29 mouse cellular contexts compared by ENCODE assay signal in the genomic region with DNA sequence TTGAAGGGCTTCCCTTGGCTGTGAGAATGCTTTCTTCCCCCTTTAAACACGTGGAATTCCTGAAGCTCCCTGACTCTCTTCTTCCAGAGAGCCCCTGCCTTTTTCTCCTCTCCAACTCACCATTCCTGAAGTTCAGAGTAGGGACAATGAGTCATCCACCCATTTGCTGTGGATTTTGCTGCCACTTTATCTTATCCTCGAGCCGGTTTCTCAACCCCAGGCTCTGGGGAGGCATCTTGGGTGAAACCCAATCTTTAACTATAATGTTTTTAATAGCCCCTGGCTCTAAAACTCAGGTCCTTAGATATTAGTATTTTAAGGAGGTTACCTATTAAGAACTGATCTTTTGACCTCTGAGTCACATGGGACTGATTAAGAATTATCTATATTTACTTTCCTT. TPM values are rescaled to one million over a fixed set of nuclear protein-coding genes. Genes with fewer than 3 reads are reported as not detected.
DNase-seq lines count a peak whose midpoint lies in the region; ATAC-seq and TF ChIP-seq lines count a peak whose summit lies in the region.
"Had no signal": no experiment of that assay in that cellular context is flagged by ENCODE, and none has a peak within 500 bp of the region (broad histone marks: within the 10 kb centered on the region; RNA-seq: fewer than 3 reads in every experiment).

No protein-coding gene starts in this region.

- no peak overlapping the region for H3K4me2 ChIP-seq in hindbrain, postnatal 0 days (ENCODE audit: low read depth, low read length)
- H3K4me2 ChIP-seq: heart, embryonic 11.5 days; hindbrain, embryonic 15.5 days; limb, embryonic 12.5 days; lung, embryonic 14.5 days; neural tube, embryonic 13.5 days had no signal

- TF ChIP-seq POLR2A in embryonic fibroblast, embryonic 13.5 days (IDR thresholded peaks at IDR 0.05; ENCODE audit: low read depth, low read length): no peak

- no peak for TF ChIP-seq CTCF in hindbrain, postnatal 0 days (IDR thresholded peaks at IDR 0.05; ENCODE audit: low read depth)
- no peak for TF ChIP-seq CTCF in embryonic fibroblast, embryonic 13.5 days (IDR thresholded peaks at IDR 0.05; ENCODE audit: borderline replicate concordance, insufficient read depth, low read length)

- WGBS in hindbrain, embryonic 10.5 days: 59% methylated on average over 3 of the region's 3 CpGs
- 55% methylated on average over 3 of the region's 3 CpGs for WGBS in hindbrain, postnatal 0 days

- no peak overlapping the region for H3K9ac ChIP-seq in hindbrain, postnatal 0 days (replicated peaks; ENCODE audit: low read length)
- H3K9ac ChIP-seq: forebrain, postnatal 0 days; hindbrain, embryonic 15.5 days; limb, embryonic 12.5 days; liver, embryonic 14.5 days; lung, embryonic 14.5 days; neural tube, embryonic 13.5 days had no signal

- no peak overlapping the region for H3K4me3 ChIP-seq in hindbrain, embryonic 10.5 days
- H3K4me3 ChIP-seq in hindbrain, postnatal 0 days (ENCODE audit: low read length): no peak overlapping the region
- H3K4me3 ChIP-seq in embryonic fibroblast, embryonic 13.5 days (ENCODE audit: insufficient read depth, low read length): no peak overlapping the region
- H3K4me3 ChIP-seq: hindbrain, embryonic 15.5 days; limb, embryonic 12.5 days; megakaryocyte, embryonic 14.5 days; neural tube, embryonic 13.5 days had no signal

- peak; percentile 10 for DNase-seq in adrenal gland, adult 2 months
- no peak for DNase-seq in adrenal gland, adult (ENCODE audit: inconsistent age in 2 of 2, low spot score in 1 of 2)
- no peak for DNase-seq in hindbrain, embryonic 10.5 days (ENCODE audit: low spot score)
- no peak for DNase-seq in hindbrain, postnatal 0 days (ENCODE audit: low spot score)
- DNase-seq in 3T3-L1 (ENCODE audit: low read depth, low spot score): peak; percentile 75
- no peak for DNase-seq in cerebellum, postnatal 10 days
- no peak for DNase-seq in cerebellum, postnatal 25 days
- DNase-seq: cerebellum, adult 11 months; cerebellum, adult 9-11 months; forebrain, postnatal 0 days; heart, postnatal 4 days; kidney, postnatal 25 days; layer of hippocampus, postnatal 36 days; lung, embryonic 14.5 days; midbrain, embryonic 14.5 days; thymus, adult 2 months; thymus, postnatal 4 days had no signal

- no peaks in the 10 kb centered on the region for H3K27me3 ChIP-seq in hindbrain, embryonic 10.5 days (ENCODE audit: insufficient read depth, poor library complexity, severe bottlenecking)
- no peaks in the 10 kb centered on the region for H3K27me3 ChIP-seq in hindbrain, postnatal 0 days (ENCODE audit: insufficient read depth, low read length)
- H3K27me3 ChIP-seq: hindbrain, embryonic 15.5 days; limb, embryonic 12.5 days; megakaryocyte, embryonic 14.5 days; neural tube, embryonic 13.5 days had no signal

- H3K36me3 ChIP-seq in hindbrain, embryonic 10.5 days: peaks cover 32% of the 10 kb centered on the region
- H3K36me3 ChIP-seq in hindbrain, postnatal 0 days (ENCODE audit: insufficient read depth, low read length): no peaks in the 10 kb centered on the region
- H3K36me3 ChIP-seq: hindbrain, embryonic 15.5 days; neural tube, embryonic 13.5 days had no signal

- H3K9me3 ChIP-seq in hindbrain, embryonic 10.5 days: no peaks in the 10 kb centered on the region
- no peaks in the 10 kb centered on the region for H3K9me3 ChIP-seq in hindbrain, postnatal 0 days (ENCODE audit: low read length)
- H3K9me3 ChIP-seq: hindbrain, embryonic 15.5 days; limb, embryonic 12.5 days; megakaryocyte, embryonic 14.5 days; neural tube, embryonic 13.5 days had no signal

- H3K27ac ChIP-seq in hindbrain, embryonic 10.5 days: peak overlapping the region; percentile 29; the same call in 1 of the 2 replicates
- H3K27ac ChIP-seq in hindbrain, postnatal 0 days: no peak overlapping the region
- 0 out of 2 replicates have a peak overlapping the region, but pooled peaks have one; percentile 5 for H3K27ac ChIP-seq in embryonic fibroblast, embryonic 13.5 days (ENCODE audit: insufficient read depth, low read length)
- H3K27ac ChIP-seq: hindbrain, embryonic 15.5 days; limb, embryonic 12.5 days; liver, embryonic 14.5 days; neural tube, embryonic 13.5 days had no signal

- peaks cover 15% of the 10 kb centered on the region; the same call in 1 of the 2 replicates for H3K4me1 ChIP-seq in hindbrain, embryonic 10.5 days (replicated peaks)
- no peaks in the 10 kb centered on the region for H3K4me1 ChIP-seq in hindbrain, postnatal 0 days (ENCODE audit: insufficient read depth, low read length)
- H3K4me1 ChIP-seq in embryonic fibroblast, embryonic 13.5 days (ENCODE audit: control insufficient read depth, insufficient read depth, low read length): peaks cover 2% of the 10 kb centered on the region; the same call in 1 of the 2 replicates
- H3K4me1 ChIP-seq: hindbrain, embryonic 15.5 days had no signal

- ATAC-seq in hindbrain, postnatal 0 days: no peak
- ATAC-seq: forebrain, postnatal 0 days; intestine, postnatal 0 days had no signal

RNA-seq across cellular contexts. Expression of a gene that starts 13.7 kb away (rescaled TPM):
- under 1 TPM; 0.79 to 0.92 TPM for total RNA-seq in adrenal gland, adult 2 months (2021)
- 0.07 and 0.16 TPM in 2 replicates for polyA plus RNA-seq in adrenal gland, adult 2 months (2012; rRNA removed)
- 4.3 and 5.7 TPM in 2 replicates for polyA plus RNA-seq in hindbrain, embryonic 10.5 days (2016; fragmentation: Nextera tagmentation; extraction: Ambion mirVana)
- total RNA-seq in hindbrain, postnatal 0 days (2014; rRNA removed): 0.11 TPM in 1 of 2 replicates, not detected in the other
- 0.98 and 1.4 TPM in 2 replicates for polyA plus RNA-seq in hindbrain, postnatal 0 days (2015; fragmentation: Nextera tagmentation; extraction: Ambion mirVana)
- 1.8 and 2.3 TPM in 2 replicates for polyA plus RNA-seq in embryonic fibroblast, embryonic 13.5 days (2011; ENCODE audit: insufficient read length, low read depth, missing spikeins)

RNA-seq across cellular contexts. Expression of a gene that starts 14.3 kb away (rescaled TPM):
- 10 to 100 TPM; 21.8 to 22.2 TPM for total RNA-seq in adrenal gland, adult 2 months (2021)
- polyA plus RNA-seq in adrenal gland, adult 2 months (2012; rRNA removed): 13.9 and 15.2 TPM in 2 replicates
- polyA plus RNA-seq in hindbrain, embryonic 10.5 days (2016; fragmentation: Nextera tagmentation; extraction: Ambion mirVana): 17.2 TPM in 2 replicates
- 62.8 and 69.3 TPM in 2 replicates for total RNA-seq in hindbrain, postnatal 0 days (2014; rRNA removed)
- polyA plus RNA-seq in hindbrain, postnatal 0 days (2015; fragmentation: Nextera tagmentation; extraction: Ambion mirVana): 23.3 and 24.5 TPM in 2 replicates
- polyA plus RNA-seq in embryonic fibroblast, embryonic 13.5 days (2011; ENCODE audit: insufficient read length, low read depth, missing spikeins): 52.8 and 66.6 TPM in 2 replicates

RNA-seq across cellular contexts. Expression of a gene that starts 57.6 kb away (rescaled TPM):
- not detected for total RNA-seq in adrenal gland, adult 2 months (2021)
- polyA plus RNA-seq in adrenal gland, adult 2 months (2012; rRNA removed): not detected in 2 replicates
- polyA plus RNA-seq in hindbrain, embryonic 10.5 days (2016; fragmentation: Nextera tagmentation; extraction: Ambion mirVana): not detected in 2 replicates
- not detected in 2 replicates for total RNA-seq in hindbrain, postnatal 0 days (2014; rRNA removed)
- polyA plus RNA-seq in hindbrain, postnatal 0 days (2015; fragmentation: Nextera tagmentation; extraction: Ambion mirVana): not detected in 2 replicates
- polyA plus RNA-seq in embryonic fibroblast, embryonic 13.5 days (2011; ENCODE audit: insufficient read length, low read depth, missing spikeins): not detected in 2 replicates
- total RNA-seq: adrenal gland, postnatal 4 days; forebrain, postnatal 0 days; gastrocnemius, postnatal 4 days; heart, postnatal 4 days had no signal
- polyA plus RNA-seq: forebrain, postnatal 0 days; heart, embryonic 11.5 days; hindbrain, embryonic 15.5 days; intestine, postnatal 0 days; kidney, embryonic 14.5 days; limb, embryonic 12.5 days; liver, embryonic 14.5 days; lung, embryonic 14.5 days; midbrain, embryonic 14.5 days; neural tube, embryonic 13.5 days; spleen, adult 2 months; thymus, adult 2 months had no signal

Comparison
In these comparisons a context has a peak if more than half of its experiments do, and no peak if none do; other contexts are left out.
1. DNase-seq: peak in adrenal gland, adult 2 months (single experiment) and 3T3-L1 (single experiment); none in adrenal gland, adult (0 of 2), hindbrain, embryonic 10.5 days (single experiment), hindbrain, postnatal 0 days (single experiment), cerebellum, postnatal 10 days (0 of 2) and cerebellum, postnatal 25 days (0 of 2).